Mouse (Mus musculus): ENCODE data around the gene Snx29.

GRCm38 (mm10) chr16:11407932-11408620 is 85.4 kb downstream of the Snx29 start:
- TF ChIP-seq HCFC1 (IDR thresholded peaks at IDR 0.05; ENCODE audit: borderline replicate concordance, insufficient read depth, low read length): no peak
- TF ChIP-seq MAFK (IDR thresholded peaks at IDR 0.05; ENCODE audit: insufficient read depth, low read depth, low read length): no peak
- TF ChIP-seq ZC3H11A (IDR thresholded peaks at IDR 0.05; ENCODE audit: borderline replicate concordance, low read depth, low read length): no peak
- TF ChIP-seq CHD2 (IDR thresholded peaks at IDR 0.05; ENCODE audit: low read depth, low read length): no peak
